Mouse (Mus musculus): ENCODE data around the gene Ralgapa2.

- TF ChIP-seq CTCF (IDR thresholded peaks at IDR 0.05; ENCODE audit: borderline replicate concordance, control insufficient read depth, extremely low read depth, insufficient read depth, low read length, poor library complexity) (no peak), POLR2A (IDR thresholded peaks at IDR 0.05; ENCODE audit: control insufficient read depth, extremely low read depth, insufficient read depth, low read length, poor library complexity) (no peak)
Measured at GRCm38 (mm10) chr2:146444009-146444408, 68.1 kb downstream of the Ralgapa2 start.
